Mouse (Mus musculus) adrenal gland, postnatal 10 days (tissue): Measurements from ENCODE around the gene Nprl2. TPM values are rescaled to one million over a fixed set of nuclear protein-coding genes. Genes with fewer than 3 reads are reported as not detected.
"Not testable (repeated sequence)": the region's sequence is repeated elsewhere in the genome, so short reads cannot be mapped to it uniquely, and the experiment has no call there.

Source experiments
- DNase-seq: peaks from one replicate; pipeline ENCODE4 v3.0.0; 2021; ENCODE audit warnings: mixed read lengths
- total RNA-seq, 2 experiments: library from RNA; stranded (reverse); gene quantifications; 2 replicates each; pipeline ENCODE4 v1.2.3; 2021

The Nprl2 gene
- total RNA-seq, 2 experiments from 2014 or later = 19.2 to 21.3 TPM

- peak; percentile 61 for DNase-seq
Measured at GRCm38 (mm10) chr9:107553541-107554318, 11.7 kb downstream of the Nprl2 start.

DNA sequence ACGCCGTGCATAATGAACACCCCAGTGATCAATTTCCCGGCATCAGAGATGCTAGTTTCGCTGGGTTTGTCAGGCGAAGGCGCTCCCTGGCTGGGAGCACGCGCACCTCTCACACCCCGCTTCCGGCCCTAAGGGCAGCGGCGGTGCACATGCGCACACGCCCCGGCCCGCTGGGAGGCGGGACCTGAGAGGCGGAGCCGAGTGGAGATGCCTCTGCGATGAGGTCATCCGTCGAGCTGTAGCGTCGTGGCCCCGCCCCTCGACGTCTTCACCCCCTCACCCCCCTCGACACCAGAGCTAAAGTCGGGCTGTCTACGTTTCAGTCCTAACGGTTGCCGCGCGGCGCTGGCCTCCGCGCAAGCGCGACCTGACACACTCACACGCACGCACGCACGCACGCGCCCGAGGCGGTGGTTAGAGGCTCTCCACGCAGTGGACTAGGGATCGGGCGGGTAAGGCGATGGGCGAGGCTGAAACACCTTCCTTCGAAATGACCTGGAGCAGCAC lies 12.3 kb downstream of the Nprl2 start:
- DNase-seq = peak; percentile 96

- peak; percentile 75 for DNase-seq
Measured at GRCm38 (mm10) chr9:107555031-107555457, 13.0 kb downstream of the Nprl2 start.

DNA sequence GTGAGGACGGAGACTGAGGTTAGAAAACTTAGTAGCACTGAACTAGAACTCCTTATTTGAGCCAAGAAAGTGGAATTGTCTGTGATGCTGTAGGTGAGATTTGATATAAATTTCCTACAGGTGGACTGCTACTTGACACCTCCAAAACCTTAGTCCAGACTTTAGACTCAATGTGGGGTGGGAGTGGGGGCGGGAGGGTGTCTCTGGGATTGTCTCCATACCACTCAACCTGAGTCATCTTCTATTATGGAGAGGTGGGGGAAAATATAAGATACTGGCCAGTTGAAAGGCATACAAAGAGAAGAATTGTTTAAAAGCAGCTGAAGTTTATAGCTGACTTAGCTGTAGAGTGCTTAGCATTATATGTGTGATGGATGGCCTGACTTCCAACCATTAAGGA lies 13.7 kb downstream of the Nprl2 start:
- DNase-seq = no peak

- DNase-seq = no peak
Measured at GRCm38 (mm10) chr9:107556346-107556745, 14.3 kb downstream of the Nprl2 start.

DNA sequence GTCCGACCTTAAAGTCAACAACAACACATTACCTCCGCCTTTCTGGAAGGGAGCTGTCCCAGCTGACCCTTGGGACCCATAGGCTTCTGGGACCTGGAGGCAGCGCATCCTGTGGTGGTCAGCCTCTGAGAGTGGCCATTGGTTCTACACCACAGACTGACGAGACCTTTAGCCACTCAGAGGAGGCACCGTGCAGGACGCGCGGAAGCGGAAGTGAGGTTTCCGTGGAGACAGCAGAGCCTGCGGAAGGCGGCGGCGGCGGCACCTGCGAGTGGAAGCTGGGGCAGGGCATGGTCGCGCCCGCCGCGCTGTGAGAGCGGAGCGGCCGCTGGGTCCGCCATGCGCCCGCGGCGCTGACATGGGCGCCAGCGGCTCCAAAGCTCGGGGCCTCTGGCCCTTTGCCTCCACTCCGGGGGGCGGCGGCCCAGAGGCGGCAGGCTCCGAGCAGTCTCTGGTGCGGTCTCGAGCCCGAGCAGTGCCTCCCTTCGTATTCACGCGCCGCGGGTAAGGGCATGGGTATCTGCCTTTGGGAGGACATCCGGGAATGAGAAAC lies 21.1 kb downstream of the Nprl2 start, which contains the start of gene Tusc2:
Gene Tusc2, plus strand, starts transcription at position 227 of the 553 bp plus-strand sequence.
- DNase-seq = peak; percentile 96

DNA sequence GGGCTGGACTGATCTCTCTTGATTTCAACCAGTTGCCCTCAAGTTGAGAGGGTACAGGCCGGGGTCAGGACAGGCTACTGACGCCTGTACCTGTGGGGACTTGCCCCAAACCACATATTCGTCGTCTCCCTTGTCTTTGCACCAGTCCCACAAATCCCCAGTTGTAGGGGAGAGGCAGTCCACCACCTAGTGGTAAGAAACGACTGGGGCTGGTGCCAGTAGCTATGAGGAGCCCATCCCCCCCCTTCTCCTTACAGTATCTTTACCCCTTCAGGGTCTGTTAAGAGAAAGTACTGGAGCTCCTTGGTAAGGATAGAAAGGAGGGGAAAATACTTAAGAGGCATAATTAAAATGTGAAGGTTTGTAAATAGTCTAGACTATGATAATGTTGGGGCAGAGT lies 23.5 kb downstream of the Nprl2 start:
- not testable (repeated sequence) for DNase-seq

GRCm38 (mm10) chr9:107566041-107566709 lies 24.1 kb downstream of the Nprl2 start:
- DNase-seq = peak; percentile 92

DNA sequence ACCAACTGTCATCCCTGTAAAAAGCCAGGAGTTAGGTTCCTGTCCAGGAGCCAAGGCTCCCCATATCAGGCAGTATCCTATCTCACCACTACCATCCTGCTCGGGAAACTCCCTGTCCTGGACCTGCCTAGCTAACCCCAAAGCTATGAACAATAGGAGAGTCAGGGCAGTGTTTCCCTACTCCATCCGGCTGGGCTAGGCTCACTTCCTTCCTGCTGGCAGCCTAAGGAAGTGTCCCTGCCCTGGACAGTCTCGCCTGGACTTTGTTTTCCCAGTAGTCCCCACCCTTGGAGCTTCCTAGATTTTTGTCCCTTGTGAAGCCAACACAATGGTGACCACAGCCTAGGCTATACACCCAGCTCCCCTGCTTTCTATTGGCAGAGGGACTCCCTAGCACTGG lies 24.8 kb downstream of the Nprl2 start:
- peak; percentile 49 for DNase-seq

- peak; percentile 59 for DNase-seq
Measured at GRCm38 (mm10) chr9:107567702-107568319, 25.8 kb downstream of the Nprl2 start, which contains the start of gene Hyal2. Gene Hyal2, plus strand, starts transcription at chr9:107567945.

GRCm38 (mm10) chr9:107568331-107569261 lies 26.6 kb downstream of the Nprl2 start:
- peak; percentile 91 for DNase-seq

DNA sequence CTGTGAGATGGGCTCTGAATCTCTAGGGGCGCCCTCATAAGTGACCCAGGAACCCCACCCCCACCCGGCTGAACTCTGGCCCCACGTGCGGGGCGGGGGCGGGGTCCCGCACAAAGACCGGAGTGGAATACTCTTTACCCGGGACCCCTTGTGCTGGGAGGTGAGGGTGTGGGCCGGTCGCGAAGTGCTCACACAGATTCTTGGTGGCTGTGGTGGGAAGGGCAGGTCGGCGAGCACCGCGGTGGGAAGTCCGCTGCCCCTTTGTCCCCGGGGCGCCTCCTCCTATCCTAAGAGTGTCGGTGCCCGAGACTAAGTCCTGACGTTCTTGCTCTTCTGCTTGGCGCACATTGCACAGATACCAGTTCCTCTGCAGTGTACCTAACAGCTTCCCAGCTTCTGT lies 27.2 kb downstream of the Nprl2 start:
- DNase-seq = no peak

GRCm38 (mm10) chr9:107570016-107570415 lies 28.0 kb downstream of the Nprl2 start:
- DNase-seq = no peak

- DNase-seq = no peak
Measured at GRCm38 (mm10) chr9:107570845-107571244, 28.8 kb downstream of the Nprl2 start.

DNA sequence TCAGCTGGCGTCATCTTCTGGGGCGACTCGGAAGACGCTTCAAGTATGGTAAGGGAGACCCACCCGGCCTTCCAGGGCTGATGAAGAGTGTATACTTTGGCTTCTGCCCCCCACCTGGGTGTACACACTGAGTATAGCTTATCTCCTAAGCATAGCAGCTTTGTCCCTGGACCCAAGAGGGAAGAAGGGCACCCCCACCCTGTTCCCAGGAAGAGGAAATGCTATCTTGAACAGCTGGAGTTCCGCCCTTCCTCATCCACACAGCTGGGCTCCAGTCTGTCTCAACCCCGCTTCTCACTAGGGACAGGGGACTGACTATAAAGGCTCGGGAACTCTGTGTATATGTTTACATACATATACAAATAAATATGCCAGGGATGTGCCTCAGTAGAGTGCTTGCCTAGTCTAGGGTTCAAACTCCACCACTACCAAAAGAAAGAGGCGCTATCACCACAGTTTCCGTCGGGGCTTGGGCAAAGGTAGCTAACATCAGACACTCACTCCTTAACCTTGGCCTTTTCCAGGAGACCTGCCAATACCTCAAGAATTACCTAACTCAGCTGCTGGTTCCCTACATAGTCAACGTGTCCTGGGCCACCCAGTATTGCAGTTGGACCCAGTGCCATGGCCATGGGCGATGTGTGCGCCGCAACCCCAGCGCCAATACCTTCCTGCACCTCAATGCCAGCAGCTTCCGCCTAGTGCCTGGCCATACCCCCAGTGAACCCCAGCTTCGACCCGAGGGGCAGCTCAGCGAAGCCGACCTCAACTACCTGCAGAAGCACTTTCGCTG lies 29.7 kb downstream of the Nprl2 start:
- no peak for DNase-seq

- no peak for DNase-seq
Measured at GRCm38 (mm10) chr9:107572327-107572662, 30.3 kb downstream of the Nprl2 start.

GRCm38 (mm10) chr9:107573774-107574173 lies 31.7 kb downstream of the Nprl2 start:
- DNase-seq = not testable (repeated sequence)

DNA sequence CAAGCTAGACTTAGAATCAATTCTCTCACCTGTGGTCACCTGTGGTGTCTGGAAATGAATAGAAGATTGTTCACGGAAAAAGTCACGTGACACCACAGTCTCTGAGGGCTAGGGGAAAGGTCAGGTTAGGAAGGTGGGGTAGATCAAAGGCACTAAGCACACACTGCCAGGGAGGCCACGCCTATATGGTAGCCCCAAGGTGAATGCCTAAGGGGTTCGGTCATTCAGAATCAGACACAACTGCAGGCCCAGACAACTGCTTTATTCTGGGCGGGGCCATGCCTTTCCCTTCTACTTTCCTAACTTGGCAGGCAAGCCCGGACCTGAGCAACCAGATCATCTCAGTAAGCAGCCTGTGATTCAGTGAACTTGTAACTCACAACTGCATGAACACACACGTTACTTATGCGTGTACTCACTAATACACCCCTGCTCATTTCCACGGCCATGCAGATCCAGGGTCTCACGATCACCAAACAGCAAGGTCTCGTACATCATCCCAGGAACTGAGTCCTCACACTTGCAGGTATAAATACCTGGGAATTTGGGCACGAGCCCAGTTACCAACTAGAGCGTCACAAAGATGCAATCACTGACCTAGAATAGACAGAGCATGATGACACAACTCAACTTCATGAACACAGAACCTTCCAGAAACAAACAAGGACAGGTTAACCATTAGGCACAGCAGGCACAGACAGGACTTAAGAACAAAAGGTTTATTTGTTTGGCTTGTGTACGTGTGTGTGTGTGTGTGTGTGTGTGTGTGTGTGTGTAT lies 33.7 kb downstream of the Nprl2 start:
- DNase-seq = no peak

- DNase-seq = peak; percentile 95
Measured at GRCm38 (mm10) chr9:107576357-107577107, 34.5 kb downstream of the Nprl2 start, which contains the start of gene Hyal1. Gene Hyal1, plus strand, starts transcription at chr9:107576927.
